Mouse (Mus musculus) embryonic facial prominence, embryonic 11.5 days (tissue): ENCODE data around the gene Immp2l. TPM values are rescaled to one million over a fixed set of nuclear protein-coding genes. Genes with fewer than 3 reads are reported as not detected.

ENCODE experiments used
- ATAC-seq: fragments of 200-750 bp; cut with Nextera tagmentation; replicated peaks from 2 replicates; pipeline ENCODE4 v1.8.0; 2017; ENCODE audit warnings: low read depth; ENCODE audit not compliant: insufficient number of reproducible peaks, low FRiP score, low TSS enrichment
- DNase-seq: peaks from one replicate; pipeline ENCODE4 v3.0.0-alpha.2; 2015; ENCODE audit warnings: low spot score
- H3K27ac ChIP-seq: fragments of 300-500 bp; sonication (generic); replicated peaks from 2 replicates; pipeline ENCODE4 v1.5.1; 2014; ENCODE audit warnings: mild to moderate bottlenecking, low read depth, low read length, control low read depth
- H3K27me3 ChIP-seq: fragments of 300-500 bp; sonication (generic); 2 replicates; pipeline ENCODE4 v1.6.1; 2014; ENCODE audit warnings: mild to moderate bottlenecking, low read length, moderate library complexity, mixed read lengths; ENCODE audit not compliant: control insufficient read depth, insufficient read depth
- H3K36me3 ChIP-seq: fragments of 300-500 bp; sonication (generic); replicated peaks from 2 replicates; pipeline ENCODE4 v1.6.1; 2014; ENCODE audit warnings: low read depth, mild to moderate bottlenecking, low read length, moderate library complexity, mixed read lengths; ENCODE audit not compliant: control insufficient read depth, insufficient read depth
- H3K4me1 ChIP-seq: fragments of 300-500 bp; sonication (generic); 2 replicates; pipeline ENCODE4 v1.6.1; 2014; ENCODE audit warnings: low read length, mixed read lengths; ENCODE audit not compliant: control insufficient read depth, insufficient read depth
- H3K4me2 ChIP-seq: fragments of 300-500 bp; sonication (generic); 2 replicates; pipeline ENCODE4 v1.6.1; 2014; ENCODE audit warnings: low read depth, mild to moderate bottlenecking, control low read depth, low read length, moderate library complexity
- H3K4me3 ChIP-seq: fragments of 300-500 bp; sonication (generic); 2 replicates; pipeline ENCODE4 v1.5.1; 2014; ENCODE audit warnings: low read depth, low read length, control low read depth
- H3K9ac ChIP-seq: fragments of 300-500 bp; sonication (generic); replicated peaks from 2 replicates; pipeline ENCODE4 v1.6.1; 2014; ENCODE audit warnings: mild to moderate bottlenecking, control low read depth, low read length
- H3K9me3 ChIP-seq: fragments of 300-500 bp; sonication (generic); replicated peaks from 2 replicates; pipeline ENCODE4 v1.6.1; 2016; ENCODE audit warnings: mild to moderate bottlenecking, low read length, inconsistent platforms, mixed read lengths; ENCODE audit not compliant: control insufficient read depth
- WGBS: fragments of 180-500 bp; shearing (Covaris S2); extraction: QIAGEN DNeasy Blood & Tissue Kit; methylation state at CpG from one replicate; pipeline ENCODE4 v1.1.7; 2014; 5-methylcytosine and 5-hydroxymethylcytosine counted together
- polyA plus RNA-seq: library from polyadenylated mRNA; unstranded; fragments of >200 nt; fragmentation: Nextera tagmentation; extraction: Ambion mirVana; gene quantifications from 2 replicates; pipeline ENCODE4 v1.2.1, GENCODE M21; 2014

Gene Immp2l
- polyA plus RNA-seq, 1 experiment from 2014 or later = 10.4 TPM

DNA sequence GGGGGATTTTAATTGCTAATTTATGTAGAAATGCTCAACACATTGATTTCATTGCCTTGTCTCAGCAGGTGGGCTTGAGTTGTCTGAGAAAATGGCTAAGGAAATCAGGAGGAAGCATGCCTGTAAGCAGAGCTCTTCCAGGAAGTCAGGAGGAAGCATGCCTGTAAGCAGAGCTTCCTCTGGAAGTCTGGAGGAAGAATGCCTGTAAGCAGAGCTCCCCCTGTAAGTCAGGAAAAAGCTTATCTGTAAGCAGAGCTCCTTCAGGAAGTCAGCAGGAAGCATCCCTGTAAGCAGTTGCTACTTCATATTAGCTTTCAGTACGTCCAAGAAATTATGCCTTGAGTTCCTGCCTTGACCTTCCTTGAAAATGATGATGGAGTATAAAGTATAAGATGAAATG, 191.3 kb downstream of the Immp2l start:
- Histone ChIP-seq H3K36me3 (no peaks in the 10 kb centered on the region), H3K4me1 (no peaks in the 10 kb centered on the region), H3K9me3 (no peaks in the 10 kb centered on the region), H3K4me3 (no peak overlapping the region), H3K9ac (no peak overlapping the region), H3K27me3 (no peaks in the 10 kb centered on the region), H3K4me2 (no peak overlapping the region), H3K27ac (no peak overlapping the region)
- 50% methylated on average over 1 of the region's 1 CpGs for WGBS
- ATAC-seq = no peak
- DNase-seq = no peak

DNA sequence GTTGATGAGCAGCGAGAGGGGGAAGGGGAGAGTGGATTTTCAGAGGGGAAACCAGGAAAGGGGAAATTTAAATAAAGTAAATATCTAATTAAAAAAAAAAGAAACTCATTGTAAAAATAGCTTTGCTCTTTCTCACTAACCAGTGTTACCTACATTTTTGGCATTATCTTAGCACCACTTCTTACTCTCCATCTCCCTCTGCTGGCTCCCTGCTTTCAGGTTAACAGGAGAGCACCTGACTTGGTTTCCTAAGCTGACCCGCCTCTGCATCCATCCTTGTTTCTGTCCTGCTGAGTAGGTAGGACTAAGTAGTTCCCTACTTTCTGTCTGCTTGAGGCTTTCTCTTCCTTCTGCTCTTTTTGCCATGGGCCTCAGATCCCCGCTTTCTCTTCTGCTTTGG, 198.0 kb downstream of the Immp2l start:
- Histone ChIP-seq H3K27me3 (no peaks in the 10 kb centered on the region), H3K4me2 (no peak overlapping the region), H3K4me3 (no peak overlapping the region), H3K27ac (no peak overlapping the region), H3K9ac (no peak overlapping the region), H3K9me3 (no peaks in the 10 kb centered on the region), H3K4me1 (no peaks in the 10 kb centered on the region; the same call in 1 of the 2 replicates), H3K36me3 (no peaks in the 10 kb centered on the region)
- ATAC-seq = no peak
- no peak for DNase-seq
- 66% methylated on average over 3 of the region's 3 CpGs for WGBS

DNA sequence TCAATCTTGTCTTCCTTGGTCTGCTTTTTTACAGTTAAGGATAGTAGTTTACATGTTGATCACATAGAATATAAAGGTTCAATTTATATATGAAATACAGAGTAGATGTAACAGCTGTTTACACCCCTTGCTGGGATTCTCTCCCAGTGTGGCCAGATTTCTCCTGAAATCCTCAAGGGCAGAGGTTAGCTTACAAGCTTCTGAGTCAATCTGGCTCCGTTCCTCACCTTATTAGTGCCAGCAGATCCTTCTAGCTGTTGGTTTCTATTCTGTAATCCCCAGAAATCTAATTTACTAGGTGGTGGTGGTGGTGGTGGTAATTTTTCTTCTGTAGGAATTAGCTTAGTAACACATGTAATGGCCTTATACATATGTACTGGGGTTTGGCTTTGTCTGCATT, 199.8 kb downstream of the Immp2l start:
- Histone ChIP-seq H3K4me3 (no peak overlapping the region), H3K27ac (no peak overlapping the region), H3K9me3 (no peaks in the 10 kb centered on the region), H3K27me3 (no peaks in the 10 kb centered on the region), H3K4me2 (no peak overlapping the region), H3K4me1 (no peaks in the 10 kb centered on the region; the same call in 1 of the 2 replicates), H3K9ac (no peak overlapping the region), H3K36me3 (no peaks in the 10 kb centered on the region)
- ATAC-seq = no peak
- 60% methylated on average over 1 of the region's 1 CpGs for WGBS
- no peak for DNase-seq

DNA sequence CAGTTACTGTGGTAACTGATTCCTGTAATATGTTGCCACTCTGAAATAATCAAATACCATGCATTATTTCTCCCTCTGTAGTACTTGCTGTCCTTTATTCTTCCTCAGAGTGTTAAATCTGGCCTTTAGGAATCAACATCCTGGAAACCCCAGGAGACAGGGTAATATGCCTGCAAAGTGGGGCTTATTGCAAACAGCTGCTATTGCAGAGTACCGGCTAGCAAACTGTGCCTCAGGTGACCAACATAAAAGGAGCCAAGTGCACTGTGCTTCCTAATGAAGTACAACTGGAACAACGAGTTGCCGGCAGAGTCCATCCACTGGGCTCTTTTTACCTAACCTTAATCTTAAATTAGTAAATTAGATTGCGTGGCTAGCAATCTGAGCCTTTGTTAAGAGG, 200.6 kb downstream of the Immp2l start:
- H3K4me1 ChIP-seq = no peaks in the 10 kb centered on the region; the same call in 1 of the 2 replicates
- H3K4me3 ChIP-seq = no peak overlapping the region
- H3K27me3 ChIP-seq = no peaks in the 10 kb centered on the region
- H3K27ac ChIP-seq = no peak overlapping the region
- H3K4me2 ChIP-seq = no peak overlapping the region
- WGBS = 27% methylated on average over 4 of the region's 4 CpGs
- ATAC-seq (no peak), DNase-seq (peak; percentile 78)
- H3K36me3 ChIP-seq = no peaks in the 10 kb centered on the region
- H3K9me3 ChIP-seq = no peaks in the 10 kb centered on the region
- H3K9ac ChIP-seq = no peak overlapping the region

DNA sequence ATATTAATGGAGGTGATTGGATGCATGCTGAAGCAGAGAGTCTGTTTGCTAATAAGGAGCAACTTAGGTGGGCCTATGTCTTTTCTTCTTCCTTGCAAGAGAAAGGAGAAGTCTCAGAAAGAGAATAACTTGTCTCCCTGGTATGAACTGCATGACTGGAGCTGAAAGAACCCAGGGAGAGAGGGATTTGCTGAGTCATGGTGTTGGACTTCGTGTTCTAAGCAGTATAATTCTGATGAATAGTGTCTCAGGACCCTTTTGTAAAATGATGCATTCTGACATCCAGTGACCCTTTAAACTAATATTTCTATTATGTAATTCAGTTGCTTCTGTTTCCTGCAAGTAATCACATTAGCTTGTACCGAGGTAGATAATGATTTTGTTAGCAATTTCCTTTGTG, 208.1 kb downstream of the Immp2l start:
- Histone ChIP-seq H3K27ac (no peak overlapping the region), H3K4me3 (no peak overlapping the region), H3K4me1 (no peaks in the 10 kb centered on the region), H3K4me2 (no peak overlapping the region), H3K36me3 (no peaks in the 10 kb centered on the region), H3K27me3 (no peaks in the 10 kb centered on the region), H3K9ac (no peak overlapping the region), H3K9me3 (no peaks in the 10 kb centered on the region)
- no peak for ATAC-seq
- 41% methylated on average over 2 of the region's 2 CpGs for WGBS
- no peak for DNase-seq

DNA sequence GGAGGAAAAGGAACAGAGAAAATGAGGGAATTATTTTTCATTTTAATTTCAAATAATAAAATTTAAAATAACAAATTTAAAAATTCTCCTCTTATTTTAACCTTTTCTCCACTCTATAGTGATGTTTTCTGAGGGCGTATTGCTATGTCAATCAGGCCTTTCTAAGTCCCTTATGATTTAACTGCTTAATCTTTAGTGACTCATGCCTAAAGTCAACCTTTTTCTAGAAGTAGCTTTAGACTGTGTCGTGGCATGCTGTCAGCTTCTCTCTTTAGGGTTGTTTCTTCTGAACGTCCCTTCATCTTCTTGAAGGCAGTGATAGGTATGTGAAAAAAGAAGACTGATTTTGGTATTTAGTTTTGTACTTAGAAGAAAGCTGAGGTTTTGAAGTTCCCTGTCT, 214.0 kb downstream of the Immp2l start:
- Histone ChIP-seq H3K4me1 (no peaks in the 10 kb centered on the region), H3K36me3 (no peaks in the 10 kb centered on the region), H3K9ac (no peak overlapping the region), H3K27me3 (no peaks in the 10 kb centered on the region), H3K9me3 (no peaks in the 10 kb centered on the region), H3K27ac (no peak overlapping the region), H3K4me2 (no peak overlapping the region), H3K4me3 (no peak overlapping the region)
- 74% methylated on average over 3 of the region's 3 CpGs for WGBS
- no peak for DNase-seq
- ATAC-seq = no peak

DNA sequence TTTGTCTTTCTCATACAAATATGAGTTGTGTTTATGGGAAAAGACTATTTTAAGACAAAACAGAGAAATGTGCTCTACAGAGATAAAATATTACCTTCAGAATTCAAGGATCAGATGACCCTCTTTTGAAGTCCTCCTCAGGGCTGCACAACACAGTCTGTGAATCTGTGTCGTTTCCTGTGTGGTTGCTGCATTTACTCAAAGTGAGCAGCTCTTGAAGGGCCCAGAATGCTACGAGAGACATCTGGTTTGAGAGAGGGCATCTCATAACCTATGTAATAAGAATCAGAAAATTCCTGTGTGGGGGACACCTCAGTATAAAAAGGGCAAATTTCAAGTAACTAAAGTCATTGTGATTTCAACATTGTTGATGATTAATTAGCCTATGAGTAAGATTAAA, 217.3 kb downstream of the Immp2l start:
- 50% methylated on average over 2 of the region's 2 CpGs for WGBS
- Histone ChIP-seq H3K4me1 (no peaks in the 10 kb centered on the region), H3K27me3 (no peaks in the 10 kb centered on the region)

DNA sequence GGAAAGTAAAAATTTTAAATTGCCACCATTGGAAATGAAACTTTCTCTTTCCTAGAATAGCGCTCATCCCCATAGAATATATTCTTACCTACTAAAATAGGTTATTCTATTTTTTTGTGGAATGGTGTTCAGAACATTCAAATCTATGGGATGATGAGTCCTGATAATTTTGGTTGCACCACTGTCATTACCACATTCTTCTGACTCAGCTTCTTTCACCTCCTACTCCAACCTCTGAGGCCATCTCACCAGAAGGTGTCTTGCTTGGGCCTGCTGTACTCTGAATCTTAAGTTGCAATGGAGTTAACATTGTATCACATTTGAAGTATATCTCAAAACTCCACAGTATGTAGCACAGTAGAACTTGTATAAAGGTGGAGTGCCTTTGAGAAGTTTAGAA, 224.4 kb downstream of the Immp2l start:
- H3K4me2 ChIP-seq = no peak overlapping the region
- no peak overlapping the region for H3K4me3 ChIP-seq
- H3K27me3 ChIP-seq = no peaks in the 10 kb centered on the region
- WGBS = 93% methylated on average over 1 of the region's 1 CpGs
- DNase-seq (no peak), ATAC-seq (no peak)
- no peaks in the 10 kb centered on the region for H3K4me1 ChIP-seq
- H3K27ac ChIP-seq = no peak overlapping the region
- H3K36me3 ChIP-seq = no peaks in the 10 kb centered on the region
- no peaks in the 10 kb centered on the region for H3K9me3 ChIP-seq
- no peak overlapping the region for H3K9ac ChIP-seq

More for the DNA sequence above, 217.3 kb downstream of the Immp2l start:
- no peaks in the 10 kb centered on the region for H3K9me3 ChIP-seq
- H3K36me3 ChIP-seq = no peaks in the 10 kb centered on the region
- no peak overlapping the region for H3K27ac ChIP-seq
- no peak overlapping the region for H3K4me2 ChIP-seq
- DNase-seq = no peak
- H3K4me3 ChIP-seq = no peak overlapping the region
- H3K9ac ChIP-seq = no peak overlapping the region
- ATAC-seq = no peak
